Mouse (Mus musculus): ENCODE measurements around the gene Rpl3. TPM values are rescaled to one million over a fixed set of nuclear protein-coding genes. Genes with fewer than 3 reads are reported as not detected.

Rpl3 gene
- total and polyA plus RNA-seq, 2 experiments, result 304 to 399 TPM

DNA sequence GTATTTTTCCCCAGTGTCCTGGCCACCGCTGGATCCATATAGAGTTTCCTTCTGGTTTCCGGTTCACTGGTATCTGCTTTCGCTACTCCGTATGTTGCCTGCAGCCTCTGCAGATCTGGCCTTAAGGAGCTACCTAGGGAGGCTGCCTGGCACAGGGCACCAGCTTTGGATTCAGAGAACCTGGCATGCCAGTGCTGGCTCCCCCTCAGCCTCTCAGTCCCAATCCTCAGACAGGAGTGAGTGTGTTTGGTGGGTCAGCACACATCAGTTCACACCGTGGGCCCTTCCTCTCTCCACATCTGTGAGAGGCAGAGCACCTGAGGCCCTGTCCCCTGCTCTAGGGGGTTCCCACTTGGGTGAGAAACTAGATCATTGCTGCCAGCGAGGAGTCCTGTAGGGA is 9.8 kb upstream of the Rpl3 start:
- Histone ChIP-seq H3K79me2 (ENCODE audit: control insufficient read depth, insufficient read depth, low read length) (no peaks in the 10 kb centered on the region), H3K27me3 (ENCODE audit: control insufficient read depth, insufficient read depth, low read length) (no peaks in the 10 kb centered on the region), H3K4me3 (ENCODE audit: insufficient read depth, low read depth, low read length) (no peak overlapping the region), H3K27ac (replicated peaks; ENCODE audit: insufficient read depth, low read depth, low read length) (no peak overlapping the region), H3K9ac (ENCODE audit: low read depth, low read length) (no peak overlapping the region), H3K4me1 (ENCODE audit: control insufficient read depth, insufficient read depth, low read length) (no peaks in the 10 kb centered on the region), H3K36me3 (ENCODE audit: control insufficient read depth, insufficient read depth, low read length) (no peaks in the 10 kb centered on the region)
- WGBS, result 86% methylated on average over 6 of the region's 6 CpGs
- DNase-seq (ENCODE audit: extremely low read depth, low read depth, low spot score), result no peak
- no peak for TF ChIP-seq POLR2A (IDR thresholded peaks at IDR 0.05; ENCODE audit: extremely low read depth, insufficient read depth, low read length)
- no peak for TF ChIP-seq CTCF (IDR thresholded peaks at IDR 0.05; ENCODE audit: low read depth, low read length)

DNA sequence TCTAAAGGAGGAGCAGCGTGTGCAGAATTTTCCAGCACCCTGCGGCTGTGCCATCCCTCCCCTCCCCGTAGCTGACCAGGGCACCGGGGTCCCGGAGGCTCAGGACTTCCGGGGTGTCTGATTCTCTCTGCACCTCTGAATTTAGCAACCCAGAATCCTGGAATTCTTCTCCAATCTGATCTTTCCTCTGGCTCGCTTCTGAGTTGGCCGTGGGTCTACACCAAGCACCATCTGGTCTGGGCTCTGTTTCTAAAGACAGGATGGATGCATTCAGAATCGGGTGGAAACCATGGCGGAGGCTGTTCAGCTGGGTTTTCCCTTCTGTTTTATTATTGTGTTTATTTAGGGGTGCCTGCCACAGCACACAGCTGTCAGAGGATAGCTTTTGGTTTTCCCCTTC is 9.2 kb upstream of the Rpl3 start:
- no peak overlapping the region for H3K4me3 ChIP-seq (ENCODE audit: insufficient read depth, low read depth, low read length)
- no peaks in the 10 kb centered on the region for H3K79me2 ChIP-seq (ENCODE audit: control insufficient read depth, insufficient read depth, low read length)
- no peak for DNase-seq (ENCODE audit: extremely low read depth, low read depth, low spot score)
- TF ChIP-seq CTCF (IDR thresholded peaks at IDR 0.05; ENCODE audit: low read depth, low read length), result no peak
- no peak for TF ChIP-seq POLR2A (IDR thresholded peaks at IDR 0.05; ENCODE audit: extremely low read depth, insufficient read depth, low read length)
- H3K36me3 ChIP-seq (ENCODE audit: control insufficient read depth, insufficient read depth, low read length), result no peaks in the 10 kb centered on the region
- no peaks in the 10 kb centered on the region for H3K4me1 ChIP-seq (ENCODE audit: control insufficient read depth, insufficient read depth, low read length)
- 80% methylated on average over 10 of the region's 10 CpGs for WGBS
- no peak overlapping the region for H3K27ac ChIP-seq (replicated peaks; ENCODE audit: insufficient read depth, low read depth, low read length)
- H3K27me3 ChIP-seq (ENCODE audit: control insufficient read depth, insufficient read depth, low read length), result no peaks in the 10 kb centered on the region
- H3K9ac ChIP-seq (ENCODE audit: low read depth, low read length), result no peak overlapping the region

DNA sequence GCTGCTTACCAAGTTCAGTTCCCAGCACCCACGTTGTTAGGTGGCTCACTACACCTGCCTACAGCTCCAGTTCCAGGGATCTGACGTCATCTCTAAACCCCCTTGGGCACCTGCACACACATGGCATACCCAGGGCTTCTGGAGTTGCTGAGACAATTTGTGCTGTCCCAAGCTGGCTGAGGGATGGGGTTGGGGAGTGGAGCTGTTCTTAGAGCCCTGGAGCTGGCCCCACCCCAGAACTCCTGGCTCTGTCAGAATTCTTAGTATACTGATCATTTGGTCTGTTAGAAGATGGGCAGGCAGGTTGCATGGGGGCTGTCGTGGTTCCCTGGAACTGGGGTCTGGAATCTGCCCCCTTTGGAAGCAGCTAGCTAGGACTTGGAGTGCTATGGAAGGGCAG is 8.5 kb upstream of the Rpl3 start:
- 89% methylated on average over 3 of the region's 3 CpGs for WGBS
- TF ChIP-seq POLR2A (IDR thresholded peaks at IDR 0.05; ENCODE audit: extremely low read depth, insufficient read depth, low read length) (no peak), CTCF (IDR thresholded peaks at IDR 0.05; ENCODE audit: low read depth, low read length) (no peak)
- Histone ChIP-seq H3K27me3 (ENCODE audit: control insufficient read depth, insufficient read depth, low read length) (no peaks in the 10 kb centered on the region), H3K27ac (replicated peaks; ENCODE audit: insufficient read depth, low read depth, low read length) (no peak overlapping the region), H3K4me3 (ENCODE audit: insufficient read depth, low read depth, low read length) (no peak overlapping the region), H3K79me2 (ENCODE audit: control insufficient read depth, insufficient read depth, low read length) (no peaks in the 10 kb centered on the region), H3K36me3 (ENCODE audit: control insufficient read depth, insufficient read depth, low read length) (no peaks in the 10 kb centered on the region), H3K9ac (ENCODE audit: low read depth, low read length) (no peak overlapping the region), H3K4me1 (ENCODE audit: control insufficient read depth, insufficient read depth, low read length) (no peaks in the 10 kb centered on the region)
- no peak for DNase-seq (ENCODE audit: extremely low read depth, low read depth, low spot score)

DNA sequence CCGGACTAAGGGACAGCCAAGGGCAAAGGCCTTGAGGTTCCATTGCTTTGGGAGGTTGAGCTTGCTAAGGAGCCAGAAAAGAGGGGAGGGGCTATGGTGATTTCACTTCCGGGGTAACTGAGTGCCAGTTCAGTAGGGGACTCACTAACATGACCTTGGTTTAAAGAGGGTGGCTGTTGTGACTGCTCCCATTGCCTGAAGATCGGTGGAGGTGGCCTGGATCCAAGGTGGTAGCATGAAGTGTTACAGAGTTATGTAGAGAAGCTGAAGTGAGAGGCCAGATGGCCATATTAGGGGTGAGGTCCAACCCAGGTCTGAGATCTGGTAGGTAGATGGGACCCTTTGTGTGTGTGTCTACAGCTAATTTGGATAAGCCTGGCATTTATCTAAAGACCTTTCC is 7.8 kb upstream of the Rpl3 start:
- no peaks in the 10 kb centered on the region for H3K79me2 ChIP-seq (ENCODE audit: control insufficient read depth, insufficient read depth, low read length)
- no peaks in the 10 kb centered on the region for H3K36me3 ChIP-seq (ENCODE audit: control insufficient read depth, insufficient read depth, low read length)
- H3K4me1 ChIP-seq (ENCODE audit: control insufficient read depth, insufficient read depth, low read length), result no peaks in the 10 kb centered on the region
- no peak overlapping the region for H3K4me3 ChIP-seq (ENCODE audit: insufficient read depth, low read depth, low read length)
- H3K27me3 ChIP-seq (ENCODE audit: control insufficient read depth, insufficient read depth, low read length), result no peaks in the 10 kb centered on the region
- no peak overlapping the region for H3K9ac ChIP-seq (ENCODE audit: low read depth, low read length)
- H3K27ac ChIP-seq (replicated peaks; ENCODE audit: insufficient read depth, low read depth, low read length), result no peak overlapping the region
- no peak for DNase-seq (ENCODE audit: extremely low read depth, low read depth, low spot score)
- WGBS, result 77% methylated on average over 3 of the region's 3 CpGs
- TF ChIP-seq POLR2A (IDR thresholded peaks at IDR 0.05; ENCODE audit: extremely low read depth, insufficient read depth, low read length), result no peak
- TF ChIP-seq CTCF (IDR thresholded peaks at IDR 0.05; ENCODE audit: low read depth, low read length), result no peak

DNA sequence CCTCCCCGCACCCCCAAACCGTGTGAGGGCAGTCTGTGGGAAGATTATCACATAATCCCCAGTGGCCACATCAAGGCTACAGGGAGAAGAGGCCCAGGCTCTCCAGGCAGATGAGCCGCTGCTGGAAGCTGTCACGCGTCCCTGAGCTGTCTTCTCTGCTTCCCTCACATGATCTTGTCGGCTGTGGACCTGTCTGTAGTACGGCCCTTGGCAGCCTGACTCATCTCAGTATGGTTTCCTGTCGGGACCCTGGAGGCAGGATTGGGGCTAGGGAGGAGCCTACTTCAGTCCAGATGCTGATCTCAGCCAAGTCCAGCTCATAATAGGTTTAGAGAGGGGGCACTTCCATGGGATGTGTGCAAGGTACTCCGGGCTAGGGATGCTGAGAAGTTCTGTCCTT is 7.1 kb upstream of the Rpl3 start:
- Histone ChIP-seq H3K27me3 (ENCODE audit: control insufficient read depth, insufficient read depth, low read length) (no peaks in the 10 kb centered on the region), H3K9ac (ENCODE audit: low read depth, low read length) (no peak overlapping the region), H3K4me1 (ENCODE audit: control insufficient read depth, insufficient read depth, low read length) (no peaks in the 10 kb centered on the region), H3K4me3 (ENCODE audit: insufficient read depth, low read depth, low read length) (no peak overlapping the region), H3K36me3 (ENCODE audit: control insufficient read depth, insufficient read depth, low read length) (no peaks in the 10 kb centered on the region), H3K79me2 (ENCODE audit: control insufficient read depth, insufficient read depth, low read length) (no peaks in the 10 kb centered on the region), H3K27ac (replicated peaks; ENCODE audit: insufficient read depth, low read depth, low read length) (no peak overlapping the region)
- no peak for DNase-seq (ENCODE audit: extremely low read depth, low read depth, low spot score)
- WGBS, result 64% methylated on average over 9 of the region's 9 CpGs
- TF ChIP-seq CTCF (IDR thresholded peaks at IDR 0.05; ENCODE audit: low read depth, low read length) (no peak), POLR2A (IDR thresholded peaks at IDR 0.05; ENCODE audit: extremely low read depth, insufficient read depth, low read length) (no peak)

DNA sequence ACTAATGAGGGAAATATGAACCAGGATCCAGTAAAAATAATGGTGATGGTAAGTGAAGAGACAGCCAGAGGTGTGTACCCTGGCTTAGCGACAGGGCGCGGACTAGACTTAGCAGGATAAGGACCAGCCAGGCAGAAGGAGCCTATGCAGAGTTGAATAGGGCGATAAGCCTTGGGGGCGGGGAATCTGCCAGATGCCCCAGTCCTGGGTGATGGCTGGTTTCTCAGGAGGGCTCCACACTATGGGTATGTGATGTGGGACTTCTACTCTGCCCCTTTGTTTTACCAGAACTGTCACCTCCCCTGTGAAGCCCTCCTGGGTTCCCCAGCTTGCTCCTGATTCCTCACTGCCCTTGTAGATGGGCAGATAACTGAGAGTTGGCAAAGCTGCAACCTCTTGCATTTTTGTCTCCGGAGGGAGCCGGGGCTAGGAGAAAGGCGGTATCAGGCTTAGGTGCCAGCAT is 6.4 kb upstream of the Rpl3 start:
- no peak for TF ChIP-seq POLR2A (IDR thresholded peaks at IDR 0.05; ENCODE audit: extremely low read depth, insufficient read depth, low read length)
- no peak for TF ChIP-seq CTCF (IDR thresholded peaks at IDR 0.05; ENCODE audit: low read depth, low read length)
- Histone ChIP-seq H3K9ac (ENCODE audit: low read depth, low read length) (no peak overlapping the region), H3K27me3 (ENCODE audit: control insufficient read depth, insufficient read depth, low read length) (no peaks in the 10 kb centered on the region), H3K36me3 (ENCODE audit: control insufficient read depth, insufficient read depth, low read length) (no peaks in the 10 kb centered on the region), H3K27ac (replicated peaks; ENCODE audit: insufficient read depth, low read depth, low read length) (no peak overlapping the region), H3K79me2 (ENCODE audit: control insufficient read depth, insufficient read depth, low read length) (no peaks in the 10 kb centered on the region), H3K4me1 (ENCODE audit: control insufficient read depth, insufficient read depth, low read length) (no peaks in the 10 kb centered on the region), H3K4me3 (ENCODE audit: insufficient read depth, low read depth, low read length) (no peak overlapping the region)
- 55% methylated on average over 8 of the region's 8 CpGs for WGBS
- DNase-seq (ENCODE audit: extremely low read depth, low read depth, low spot score), result no peak

Data from liver, adult 2 months (tissue).